Mouse (Mus musculus) neutrophil, adult 5-6 weeks (primary cell): ENCODE data around the gene Arhgef9. TPM values are rescaled to one million over a fixed set of nuclear protein-coding genes. Genes with fewer than 3 reads are reported as not detected.

Source experiments
- ATAC-seq: fragments of 151-379, 151-347 bp; 2 replicates; pipeline ENCODE4 v1.8.0; 2017; ENCODE audit warnings: mild to moderate bottlenecking, moderate TSS enrichment; ENCODE audit not compliant: insufficient number of reproducible peaks, poor library complexity, low FRiP score, severe bottlenecking; ENCODE audit errors: extremely low read depth
- total RNA-seq: library from RNA; stranded (forward); fragments of 200-1000 nt; gene quantifications from 2 replicates; pipeline ENCODE4 v1.2.3, GENCODE M21; 2017

The Arhgef9 gene
- total RNA-seq = 0.23 and 0.25 TPM in 2 replicates

- no peak for ATAC-seq
Observed at GRCm38 (mm10) chrX:95196104-95196919, at the start of gene Arhgef9. Arhgef9 (minus strand) TSS chrX:95196856.

- ATAC-seq = no peak
Observed at GRCm38 (mm10) chrX:95238896-95239295, 42.2 kb upstream of the Arhgef9 start.

GRCm38 (mm10) chrX:95195363-95196103, 1.1 kb downstream of the Arhgef9 start:
- no peak for ATAC-seq

GRCm38 (mm10) chrX:95175978-95176377, 20.7 kb downstream of the Arhgef9 start:
- ATAC-seq = no peak

- peak; percentile 85 for ATAC-seq
Observed at GRCm38 (mm10) chrX:95166317-95166716, 30.3 kb downstream of the Arhgef9 start.

GRCm38 (mm10) chrX:95165671-95166127, 31.0 kb downstream of the Arhgef9 start:
- no peak for ATAC-seq

- no peak for ATAC-seq
Observed at GRCm38 (mm10) chrX:95164140-95164539, 32.5 kb downstream of the Arhgef9 start.

GRCm38 (mm10) chrX:95163452-95163851, 33.2 kb downstream of the Arhgef9 start:
- no peak for ATAC-seq

- no peak for ATAC-seq
Observed at GRCm38 (mm10) chrX:95156833-95157386, 39.7 kb downstream of the Arhgef9 start.

- ATAC-seq = no peak
Observed at GRCm38 (mm10) chrX:95138636-95139035, 58.0 kb downstream of the Arhgef9 start.

- no peak for ATAC-seq
Observed at GRCm38 (mm10) chrX:95133502-95133901, 63.2 kb downstream of the Arhgef9 start.

- ATAC-seq = no peak
Observed at GRCm38 (mm10) chrX:95132996-95133395, 63.7 kb downstream of the Arhgef9 start.

- ATAC-seq = no peak
Observed at GRCm38 (mm10) chrX:95131783-95132182, 64.9 kb downstream of the Arhgef9 start.

- no peak for ATAC-seq
Observed at GRCm38 (mm10) chrX:95123462-95123861, 73.2 kb downstream of the Arhgef9 start.

GRCm38 (mm10) chrX:95104361-95104760, 92.3 kb downstream of the Arhgef9 start:
- no peak for ATAC-seq

- no peak for ATAC-seq
Observed at GRCm38 (mm10) chrX:95087674-95088073, 109.0 kb downstream of the Arhgef9 start.

GRCm38 (mm10) chrX:95077013-95077699, 119.5 kb downstream of the Arhgef9 start:
- ATAC-seq = no peak

GRCm38 (mm10) chrX:95027907-95028306, 168.7 kb downstream of the Arhgef9 start:
- ATAC-seq = no peak

GRCm38 (mm10) chrX:95026361-95026892, 170.2 kb downstream of the Arhgef9 start, which contains the start of gene Spin4:
Spin4 (minus strand) TSS chrX:95026682.
- no peak for ATAC-seq
